Mouse (Mus musculus): ENCODE results near the gene Acot2. TPM values are rescaled to one million over a fixed set of nuclear protein-coding genes. Genes with fewer than 3 reads are reported as not detected.

The Acot2 gene
- polyA plus RNA-seq, 1 experiment, result 31.1 TPM

DNA sequence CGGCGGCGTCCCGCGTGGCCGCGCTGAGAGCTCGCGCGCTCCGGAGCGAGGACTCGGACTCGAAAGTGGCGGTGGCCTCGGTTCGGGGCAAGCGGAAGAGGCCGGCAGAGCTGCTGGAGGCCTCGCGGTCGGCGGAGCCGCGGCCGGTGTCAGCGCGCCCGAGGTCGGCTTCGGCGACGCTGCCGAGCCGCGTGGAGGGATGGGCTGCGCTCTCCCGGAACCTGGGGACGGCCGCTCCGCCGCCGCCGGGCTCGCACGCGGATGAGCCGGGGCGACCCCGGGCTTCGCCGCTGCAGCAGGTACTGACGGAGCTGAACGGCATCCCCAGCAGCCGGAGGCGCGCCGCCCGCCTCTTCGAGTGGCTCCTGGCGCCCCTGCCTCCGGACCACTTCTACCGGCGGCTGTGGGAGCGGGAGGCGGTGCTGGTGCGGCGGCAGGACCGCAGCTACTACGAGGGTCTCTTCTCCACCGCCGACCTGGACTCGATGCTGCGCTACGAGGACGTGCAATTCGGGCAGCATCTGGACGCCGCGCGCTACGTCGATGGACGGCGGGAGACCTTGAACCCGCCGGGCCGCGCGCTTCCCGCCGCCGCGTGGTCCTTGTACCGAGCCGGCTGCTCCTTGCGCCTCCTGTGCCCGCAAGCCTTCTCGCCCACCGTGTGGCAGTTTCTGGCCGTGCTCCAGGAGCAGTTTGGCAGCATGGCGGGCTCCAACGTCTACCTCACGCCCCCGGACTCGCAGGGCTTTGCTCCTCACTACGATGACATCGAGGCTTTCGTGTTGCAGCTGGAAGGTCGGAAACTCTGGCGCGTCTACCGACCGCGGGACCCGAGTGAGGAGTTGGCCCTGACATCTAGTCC is 36.6 kb upstream of the Acot2 start:
- peak overlapping the region; percentile 73 for H3K4me2 ChIP-seq (ENCODE audit: low read depth)
- TF ChIP-seq USF1 (IDR thresholded peaks at IDR 0.05; ENCODE audit: low read depth), result no peak
- TF ChIP-seq POLR2A (IDR thresholded peaks at IDR 0.05; ENCODE audit: insufficient read length, low read depth), result peak; percentile 33
- TF ChIP-seq E2F4 (IDR thresholded peaks at IDR 0.05; ENCODE audit: insufficient read depth), result no peak
- peak overlapping the region; percentile 29 for H3K4me3 ChIP-seq
- H3K79me2 ChIP-seq (ENCODE audit: control insufficient read depth, insufficient read depth), result peaks cover 20% of the 10 kb centered on the region
- no peaks in the 10 kb centered on the region for H3K27me3 ChIP-seq (ENCODE audit: control insufficient read depth, insufficient read depth, insufficient read length)
- H3ac ChIP-seq (ENCODE audit: control insufficient read depth, insufficient read length), result peak overlapping the region; percentile 69
- H3K36me3 ChIP-seq (ENCODE audit: control insufficient read depth, insufficient read depth), result no peaks in the 10 kb centered on the region

- peak overlapping the region; percentile 29 for H3K4me3 ChIP-seq
- H3K4me2 ChIP-seq (ENCODE audit: low read depth), result peak overlapping the region; percentile 73
- TF ChIP-seq TCF12 (IDR thresholded peaks at IDR 0.05; ENCODE audit: insufficient read depth, poor library complexity, severe bottlenecking) (no peak), SRF (IDR thresholded peaks at IDR 0.05; ENCODE audit: control insufficient read depth, insufficient read length, low read depth) (no peak), POLR2A (IDR thresholded peaks at IDR 0.05; ENCODE audit: insufficient read length, low read depth) (no peak), CEBPB (IDR thresholded peaks at IDR 0.05; ENCODE audit: insufficient read depth, poor library complexity, severe bottlenecking) (no peak), POLR2AphosphoS2 (IDR thresholded peaks at IDR 0.05; ENCODE audit: insufficient read length, low read depth) (no peak), MYOG (IDR thresholded peaks at IDR 0.05; ENCODE audit: control insufficient read depth in 1 of 3, insufficient read depth in 1 of 3, insufficient read length in 2 of 3, low read depth in 2 of 3) (no peak)
- H3K36me3 ChIP-seq (ENCODE audit: control insufficient read depth, insufficient read depth), result no peaks in the 10 kb centered on the region
- peak overlapping the region; percentile 69 for H3ac ChIP-seq (ENCODE audit: control insufficient read depth, insufficient read length)
- peaks cover 20% of the 10 kb centered on the region for H3K79me2 ChIP-seq (ENCODE audit: control insufficient read depth, insufficient read depth)
- H3K27me3 ChIP-seq (ENCODE audit: control insufficient read depth, insufficient read depth, insufficient read length), result no peaks in the 10 kb centered on the region
Observed at GRCm38 (mm10) chr12:83951711-83952575, 35.7 kb upstream of the Acot2 start.

- Histone ChIP-seq H3ac (ENCODE audit: control insufficient read depth, insufficient read length) (no peak overlapping the region), H3K36me3 (ENCODE audit: control insufficient read depth, insufficient read depth) (no peaks in the 10 kb centered on the region), H3K79me2 (ENCODE audit: control insufficient read depth, insufficient read depth) (peaks cover 4% of the 10 kb centered on the region), H3K4me2 (ENCODE audit: low read depth) (no peak overlapping the region), H3K27me3 (ENCODE audit: control insufficient read depth, insufficient read depth, insufficient read length) (no peaks in the 10 kb centered on the region), H3K4me3 (no peak overlapping the region)
- TF ChIP-seq E2F4 (IDR thresholded peaks at IDR 0.05; ENCODE audit: insufficient read depth) (no peak), MAX (IDR thresholded peaks at IDR 0.05; ENCODE audit: low read depth) (no peak), MYOG (IDR thresholded peaks at IDR 0.05; ENCODE audit: control insufficient read depth in 1 of 3, insufficient read depth in 1 of 3, insufficient read length in 2 of 3, low read depth in 2 of 3) (no peak), REST (IDR thresholded peaks at IDR 0.05; ENCODE audit: insufficient read depth, insufficient read length) (no peak), TCF3 (IDR thresholded peaks at IDR 0.05; ENCODE audit: insufficient read length, low read depth) (no peak)
Observed at GRCm38 (mm10) chr12:83958278-83958677, 29.4 kb upstream of the Acot2 start.

DNA sequence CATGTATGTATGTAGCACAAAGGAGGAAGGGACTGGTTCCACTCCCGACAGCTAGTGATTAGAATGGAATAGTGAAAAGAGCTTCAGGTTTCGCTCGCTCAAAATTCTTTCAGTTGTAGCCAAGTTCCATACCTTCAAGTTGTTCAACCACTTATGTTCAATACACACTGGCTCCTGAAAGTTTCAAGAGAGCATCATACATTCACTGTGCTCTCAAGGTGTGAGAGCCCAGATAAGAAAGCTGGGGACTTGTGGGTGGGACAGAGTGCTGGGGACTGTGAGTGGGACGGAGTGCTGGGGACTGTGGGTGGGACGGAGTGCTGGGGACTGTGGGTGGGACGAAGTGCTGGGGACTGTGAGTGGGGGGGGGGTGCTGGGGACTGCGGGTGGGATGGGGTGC is 22.4 kb upstream of the Acot2 start:
- H3K4me2 ChIP-seq (ENCODE audit: low read depth), result no peak overlapping the region
- TF ChIP-seq REST (IDR thresholded peaks at IDR 0.05; ENCODE audit: insufficient read depth, insufficient read length) (no peak), CEBPB (IDR thresholded peaks at IDR 0.05; ENCODE audit: insufficient read depth, poor library complexity, severe bottlenecking) (no peak), MAX (IDR thresholded peaks at IDR 0.05; ENCODE audit: low read depth) (no peak), SRF (IDR thresholded peaks at IDR 0.05; ENCODE audit: control insufficient read depth, insufficient read length, low read depth) (no peak), TCF12 (IDR thresholded peaks at IDR 0.05; ENCODE audit: insufficient read depth, poor library complexity, severe bottlenecking) (no peak), USF1 (IDR thresholded peaks at IDR 0.05; ENCODE audit: low read depth) (no peak), MYOG (IDR thresholded peaks at IDR 0.05; ENCODE audit: control insufficient read depth in 1 of 3, insufficient read depth in 1 of 3, insufficient read length in 2 of 3, low read depth in 2 of 3) (no peak), POLR2AphosphoS2 (IDR thresholded peaks at IDR 0.05; ENCODE audit: insufficient read length, low read depth) (no peak), POLR2A (IDR thresholded peaks at IDR 0.05; ENCODE audit: insufficient read length, low read depth) (no peak), MYOD1 (IDR thresholded peaks at IDR 0.05; ENCODE audit: control insufficient read depth in 1 of 3, insufficient read length in 2 of 3, low read depth in 2 of 3) (no peak), E2F4 (IDR thresholded peaks at IDR 0.05; ENCODE audit: insufficient read depth) (no peak), TCF3 (IDR thresholded peaks at IDR 0.05; ENCODE audit: insufficient read length, low read depth) (no peak)
- H3K4me3 ChIP-seq, result no peak overlapping the region
- no peaks in the 10 kb centered on the region for H3K27me3 ChIP-seq (ENCODE audit: control insufficient read depth, insufficient read depth, insufficient read length)
- no peak overlapping the region for H3ac ChIP-seq (ENCODE audit: control insufficient read depth, insufficient read length)
- no peaks in the 10 kb centered on the region for H3K79me2 ChIP-seq (ENCODE audit: control insufficient read depth, insufficient read depth)
- H3K36me3 ChIP-seq (ENCODE audit: control insufficient read depth, insufficient read depth), result no peaks in the 10 kb centered on the region

DNA sequence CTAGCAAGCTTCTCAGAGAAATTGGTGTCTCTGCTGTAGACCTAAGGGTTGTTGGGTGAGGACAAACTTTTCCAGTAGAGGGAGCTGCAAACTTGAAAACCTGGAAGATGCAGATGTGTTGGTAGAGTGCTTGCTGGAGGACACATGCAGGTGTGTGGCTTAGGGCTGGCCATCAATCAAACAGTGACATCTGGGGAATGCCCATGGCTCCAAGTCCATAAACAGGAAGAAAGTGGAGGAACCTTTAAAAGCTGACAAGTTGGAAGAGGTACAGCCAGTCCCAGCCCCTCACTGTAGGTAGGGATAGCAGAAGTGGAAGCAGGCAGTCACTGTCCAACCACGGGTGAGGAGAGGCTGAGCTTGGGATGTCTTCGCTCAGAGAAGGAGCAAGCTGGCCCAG is 15.5 kb upstream of the Acot2 start:
- no peak for TF ChIP-seq SRF (IDR thresholded peaks at IDR 0.05; ENCODE audit: control insufficient read depth, insufficient read length, low read depth)
- TF ChIP-seq REST (IDR thresholded peaks at IDR 0.05; ENCODE audit: insufficient read depth, insufficient read length), result no peak
- TF ChIP-seq MYOG (IDR thresholded peaks at IDR 0.05; ENCODE audit: control insufficient read depth in 1 of 3, insufficient read depth in 1 of 3, insufficient read length in 2 of 3, low read depth in 2 of 3), result no peak
- TF ChIP-seq MYOD1 (IDR thresholded peaks at IDR 0.05; ENCODE audit: control insufficient read depth in 1 of 3, insufficient read length in 2 of 3, low read depth in 2 of 3), result no peak
- no peaks in the 10 kb centered on the region for H3K79me2 ChIP-seq (ENCODE audit: control insufficient read depth, insufficient read depth)
- H3ac ChIP-seq (ENCODE audit: control insufficient read depth, insufficient read length), result no peak overlapping the region
- no peaks in the 10 kb centered on the region for H3K36me3 ChIP-seq (ENCODE audit: control insufficient read depth, insufficient read depth)
- no peak overlapping the region for H3K4me3 ChIP-seq
- H3K4me2 ChIP-seq (ENCODE audit: low read depth), result no peak overlapping the region
- H3K27me3 ChIP-seq (ENCODE audit: control insufficient read depth, insufficient read depth, insufficient read length), result peaks cover 6% of the 10 kb centered on the region

Data from myocyte (in vitro differentiated cells).